ENCODE assay signal across 8 mouse cellular contexts in the genomic region with DNA sequence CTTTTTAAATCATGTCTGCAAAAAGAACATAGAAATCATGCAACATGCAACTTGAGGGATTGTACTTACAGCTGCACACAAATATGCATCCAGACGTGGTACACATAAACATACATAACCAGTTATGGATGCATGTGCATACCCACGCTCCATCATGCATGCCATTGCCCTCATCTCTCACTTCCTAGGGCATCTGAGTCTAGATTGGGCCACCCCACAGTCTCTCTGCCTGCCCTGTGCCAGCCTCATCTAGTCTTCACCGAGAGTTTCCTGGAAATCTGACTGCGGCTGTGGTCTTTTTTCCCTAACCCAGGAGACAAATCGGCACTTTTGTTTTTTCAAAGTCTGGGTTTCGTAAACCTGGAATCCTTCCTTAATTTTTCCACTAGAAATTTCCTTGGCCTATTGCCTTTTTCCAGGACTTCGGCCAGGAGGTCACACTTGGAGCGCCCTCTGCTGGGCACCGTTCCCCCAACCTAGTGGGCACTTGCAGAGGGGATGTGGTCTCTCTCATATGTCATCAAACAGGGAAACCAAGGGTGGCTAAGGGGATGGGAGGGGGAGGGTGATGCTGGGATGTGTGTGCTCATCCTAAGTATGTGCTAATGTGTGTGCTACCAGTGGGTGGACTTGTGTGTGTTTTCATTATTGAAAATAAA. TPM values are rescaled to one million over a fixed set of nuclear protein-coding genes. Genes with fewer than 3 reads are reported as not detected.
A peak's percentile ranks its signal among the peaks of the same experiment; 100 is the strongest.
DNase-seq lines count a peak whose midpoint lies in the region; ATAC-seq and TF ChIP-seq lines count a peak whose summit lies in the region.

No protein-coding gene starts in this region.

- H3K9ac ChIP-seq in embryonic facial prominence, embryonic 15.5 days, result no peak overlapping the region
- H3K9ac ChIP-seq in liver, embryonic 14.5 days (replicated peaks), result no peak overlapping the region

- no peaks in the 10 kb centered on the region for H3K27me3 ChIP-seq in embryonic facial prominence, embryonic 15.5 days
- H3K27me3 ChIP-seq in liver, embryonic 14.5 days (ENCODE audit: control insufficient read depth, insufficient read depth, low read length), result no peaks in the 10 kb centered on the region
- H3K27me3 ChIP-seq in small intestine, adult 2 months (ENCODE audit: control insufficient read depth, insufficient read depth, low read length), result no peaks in the 10 kb centered on the region

- 0 out of 2 replicates have a peak overlapping the region, but pooled peaks have one; percentile 19 for H3K4me2 ChIP-seq in embryonic facial prominence, embryonic 15.5 days (replicated peaks)
- no peak overlapping the region for H3K4me2 ChIP-seq in liver, embryonic 14.5 days (ENCODE audit: low read depth)

- H3K4me3 ChIP-seq in bone marrow macrophage, adult 2 months (ENCODE audit: insufficient read depth, low read length), result no peak overlapping the region
- H3K4me3 ChIP-seq in embryonic facial prominence, embryonic 15.5 days (replicated peaks), result no peak overlapping the region
- no peak overlapping the region for H3K4me3 ChIP-seq in liver, embryonic 14.5 days (ENCODE audit: insufficient read depth in 1 of 2, low read depth in 2 of 2, low read length in 2 of 2)
- H3K4me3 ChIP-seq in small intestine, adult 2 months (ENCODE audit: low read depth, low read length), result no peak overlapping the region

- H3K9me3 ChIP-seq in embryonic facial prominence, embryonic 15.5 days (replicated peaks), result no peaks in the 10 kb centered on the region
- H3K9me3 ChIP-seq in liver, embryonic 14.5 days (ENCODE audit: control insufficient read depth, low read length), result no peaks in the 10 kb centered on the region

- 26% methylated on average over 9 of the region's 9 CpGs for WGBS in embryonic facial prominence, embryonic 15.5 days
- WGBS in liver, embryonic 14.5 days (ENCODE audit: insufficient replicate concordance), result 26% methylated on average over 9 of the region's 9 CpGs
- WGBS in small intestine, adult 2 months, result 31% methylated on average over 9 of the region's 9 CpGs

- peaks cover 8% of the 10 kb centered on the region for H3K4me1 ChIP-seq in bone marrow macrophage, adult 2 months (ENCODE audit: control insufficient read depth, insufficient read depth, low read length)
- H3K4me1 ChIP-seq in embryonic facial prominence, embryonic 15.5 days, result peaks cover 19% of the 10 kb centered on the region
- H3K4me1 ChIP-seq in liver, embryonic 14.5 days (replicated peaks; ENCODE audit: control insufficient read depth in 2 of 2, insufficient read depth in 2 of 2, low read length in 1 of 2), result peaks cover 2 to 8% of the 10 kb centered on the region in 2 experiments; a peak in 2 of 4 replicates
- peaks cover 5% of the 10 kb centered on the region; the same call in 1 of the 2 replicates for H3K4me1 ChIP-seq in small intestine, adult 2 months (ENCODE audit: control insufficient read depth, insufficient read depth, insufficient read length, low read length)

- H3K27ac ChIP-seq in bone marrow macrophage, adult 2 months (ENCODE audit: insufficient read depth, low read depth, low read length), result no peak overlapping the region
- no peak overlapping the region for H3K27ac ChIP-seq in embryonic facial prominence, embryonic 15.5 days (replicated peaks)
- H3K27ac ChIP-seq in liver, embryonic 14.5 days, result no peak overlapping the region
- no peak overlapping the region for H3K27ac ChIP-seq in small intestine, adult 2 months (ENCODE audit: insufficient read depth, low read depth, low read length)

- TF ChIP-seq EP300 in liver, embryonic 14.5 days (IDR thresholded peaks at IDR 0.05; ENCODE audit: low read depth), result no peak

- peak; percentile 50 for DNase-seq in 416B (ENCODE audit: low read depth)
- peak; percentile 85 for DNase-seq in induced T-regulatory cell, adult 2 months (ENCODE audit: low read depth)
- no peak for DNase-seq in liver, embryonic 14.5 days (ENCODE audit: low read depth in 3 of 3, low spot score in 3 of 3)

- ATAC-seq in CD4-positive, CD25-positive, alpha-beta regulatory T cell, adult 4 months, result peak; percentile 79
- no peak for ATAC-seq in embryonic facial prominence, embryonic 15.5 days (ENCODE audit: insufficient number of reproducible peaks, low FRiP score, low TSS enrichment, low read depth)
- ATAC-seq in liver, embryonic 14.5 days (ENCODE audit: insufficient read depth), result no peak
- ATAC-seq in erythroid progenitor cell, adult 5-6 weeks (replicated peaks; ENCODE audit: low FRiP score, poor library complexity, severe bottlenecking), result no peak

- H3K36me3 ChIP-seq in embryonic facial prominence, embryonic 15.5 days, result no peaks in the 10 kb centered on the region
- H3K36me3 ChIP-seq in liver, embryonic 14.5 days (replicated peaks; ENCODE audit: control insufficient read depth, insufficient read depth, low read depth), result no peaks in the 10 kb centered on the region
- no peaks in the 10 kb centered on the region for H3K36me3 ChIP-seq in small intestine, adult 2 months (ENCODE audit: control insufficient read depth, insufficient read depth, low read length)

- no peak for TF ChIP-seq POLR2A in bone marrow macrophage, adult 2 months (IDR thresholded peaks at IDR 0.05; ENCODE audit: borderline replicate concordance, low read depth, low read length)
- no peak for TF ChIP-seq POLR2A in small intestine, adult 2 months (IDR thresholded peaks at IDR 0.05; ENCODE audit: low read depth, low read length)

- peak; percentile 99 for TF ChIP-seq CTCF in bone marrow macrophage, adult 2 months (IDR thresholded peaks at IDR 0.05; ENCODE audit: low read depth, low read length)
- peak; percentile 88 for TF ChIP-seq CTCF in liver, embryonic 14.5 days (IDR thresholded peaks at IDR 0.05; ENCODE audit: low read depth)
- TF ChIP-seq CTCF in small intestine, adult 2 months (IDR thresholded peaks at IDR 0.05; ENCODE audit: extremely low read depth, insufficient read length, insufficient replicate concordance, low read depth, low read length), result peak; percentile 88; the same call in 1 of the 2 replicates

RNA-seq across cellular contexts. Expression of a gene that starts 8.6 kb away (rescaled TPM):
- polyA plus RNA-seq in CD4-positive, CD25-positive, alpha-beta regulatory T cell, adult 4 months (2017; shearing (Covaris generic)), result 100 to 1,000 TPM; 300 to 441 TPM
- polyA plus RNA-seq in bone marrow macrophage, adult 2 months (2012; ENCODE audit: insufficient read depth, insufficient read length, missing spikeins), result 22.0 and 28.0 TPM in 2 replicates
- polyA plus RNA-seq in embryonic facial prominence, embryonic 15.5 days (2015; fragmentation: Nextera tagmentation; extraction: Ambion mirVana), result 4.5 and 5.9 TPM in 2 replicates
- 0.07 and 0.12 TPM in 2 replicates for polyA plus RNA-seq in liver, embryonic 14.5 days (2012; rRNA removed)
- 0.32 TPM in 1 of 2 replicates, not detected in the other for polyA plus RNA-seq in liver, embryonic 14.5 days (2014; fragmentation: Nextera tagmentation; extraction: Ambion mirVana)
- 3.8 and 6.1 TPM in 2 replicates for polyA plus RNA-seq in small intestine, adult 2 months (2012; rRNA removed)
- 1.1 and 1.3 TPM in 2 replicates for total RNA-seq in erythroid progenitor cell, adult 5-6 weeks (2015; ENCODE audit: low replicate concordance)
- 1.3 TPM in 1 of 2 replicates, not detected in the other for total RNA-seq in erythroid progenitor cell, adult 5-6 weeks (2017; ENCODE audit: low replicate concordance)

RNA-seq across cellular contexts. Expression of a gene that starts 56.4 kb away (rescaled TPM):
- polyA plus RNA-seq in CD4-positive, CD25-positive, alpha-beta regulatory T cell, adult 4 months (2017; shearing (Covaris generic)), result 1 to 10 TPM; 1.9 TPM
- polyA plus RNA-seq in bone marrow macrophage, adult 2 months (2012; ENCODE audit: insufficient read depth, insufficient read length, missing spikeins), result 9.9 and 13.4 TPM in 2 replicates
- 9.0 and 10.3 TPM in 2 replicates for polyA plus RNA-seq in embryonic facial prominence, embryonic 15.5 days (2015; fragmentation: Nextera tagmentation; extraction: Ambion mirVana)
- 2.9 and 3.5 TPM in 2 replicates for polyA plus RNA-seq in liver, embryonic 14.5 days (2012; rRNA removed)
- 2.8 TPM in 2 replicates for polyA plus RNA-seq in liver, embryonic 14.5 days (2014; fragmentation: Nextera tagmentation; extraction: Ambion mirVana)
- polyA plus RNA-seq in small intestine, adult 2 months (2012; rRNA removed), result 0.51 and 1.4 TPM in 2 replicates
- total RNA-seq in erythroid progenitor cell, adult 5-6 weeks (2015; ENCODE audit: low replicate concordance), result 2.5 TPM in 1 of 2 replicates, not detected in the other
- total RNA-seq in erythroid progenitor cell, adult 5-6 weeks (2017; ENCODE audit: low replicate concordance), result 1.4 and 2.2 TPM in 2 replicates

Comparison
In these comparisons a context has a peak if more than half of its experiments do, and no peak if none do; other contexts are left out.
1. DNase-seq: peak in 416B (single experiment) and induced T-regulatory cell, adult 2 months (single experiment); none in liver, embryonic 14.5 days (0 of 3).
2. RNA of a gene that starts 8.6 kb away (polyA plus RNA-seq): 300 to 441 TPM in CD4-positive, CD25-positive, alpha-beta regulatory T cell, adult 4 months; 22.0 to 28.0 TPM in bone marrow macrophage, adult 2 months, 3.8 to 6.1 TPM in small intestine, adult 2 months, 4.5 to 5.9 TPM in embryonic facial prominence, embryonic 15.5 days and 0.07 to 0.32 TPM in liver, embryonic 14.5 days; every median in the first group is over 10 times any median in the second.
3. Peak in every context shown above with its lines, with median percentiles within 50 percentile points of each other: CTCF ChIP-seq.